In genomic region chr6:86686971-86687370, GRCm38 (mm10) we compare ENCODE assay signal across 29 mouse cellular contexts. TPM values are rescaled to one million over a fixed set of nuclear protein-coding genes. Genes with fewer than 3 reads are reported as not detected.
"Had no signal": no experiment of that assay in that cellular context is flagged by ENCODE, and none has a peak within 500 bp of the region (broad histone marks: within the 10 kb centered on the region; RNA-seq: fewer than 3 reads in every experiment).

No protein-coding gene starts in this region.

- H3K4me2 ChIP-seq: embryonic facial prominence, embryonic 12.5 days; embryonic facial prominence, embryonic 13.5 days; embryonic facial prominence, embryonic 15.5 days; forebrain, embryonic 12.5 days; forebrain, embryonic 13.5 days; forebrain, embryonic 15.5 days had no signal

- H3K9me3 ChIP-seq: embryonic facial prominence, embryonic 10.5 days; embryonic facial prominence, embryonic 12.5 days; embryonic facial prominence, embryonic 13.5 days; embryonic facial prominence, embryonic 15.5 days; forebrain, embryonic 10.5 days; forebrain, embryonic 12.5 days; forebrain, embryonic 13.5 days; forebrain, embryonic 15.5 days had no signal

- H3K9ac ChIP-seq: embryonic facial prominence, embryonic 12.5 days; embryonic facial prominence, embryonic 13.5 days; embryonic facial prominence, embryonic 15.5 days; forebrain, embryonic 12.5 days; forebrain, embryonic 13.5 days; forebrain, embryonic 15.5 days; forebrain, postnatal 0 days had no signal

- DNase-seq: cerebellum, adult 9-11 months; cerebellum, postnatal 10 days; cerebellum, postnatal 14 days; cerebellum, postnatal 25 days; cerebellum, postnatal 36 days; embryo, embryonic 11 days; forebrain, postnatal 0 days; gastrocnemius, adult 2 months; gastrocnemius, postnatal 10 days; gastrocnemius, postnatal 14 days; gastrocnemius, postnatal 25 days; gastrocnemius, postnatal 36 days; heart, adult 11 months; heart, adult 18-20 months; heart, adult 2 months had no signal

- H3K4me3 ChIP-seq: embryonic facial prominence, embryonic 10.5 days; embryonic facial prominence, embryonic 12.5 days; embryonic facial prominence, embryonic 13.5 days; embryonic facial prominence, embryonic 15.5 days; erythroblast, embryonic 14.5 days; forebrain, embryonic 10.5 days; forebrain, embryonic 12.5 days; forebrain, embryonic 13.5 days; forebrain, embryonic 15.5 days; gastrocnemius, adult 2 months; heart, adult 2 months had no signal

- H3K27ac ChIP-seq: embryonic facial prominence, embryonic 10.5 days; embryonic facial prominence, embryonic 12.5 days; embryonic facial prominence, embryonic 13.5 days; embryonic facial prominence, embryonic 15.5 days; forebrain, embryonic 10.5 days; forebrain, embryonic 12.5 days; forebrain, embryonic 13.5 days; forebrain, embryonic 15.5 days; gastrocnemius, adult 2 months; heart, adult 2 months had no signal

- H3K27me3 ChIP-seq: embryonic facial prominence, embryonic 12.5 days; embryonic facial prominence, embryonic 13.5 days; embryonic facial prominence, embryonic 15.5 days; forebrain, embryonic 12.5 days; forebrain, embryonic 13.5 days; forebrain, embryonic 15.5 days had no signal

- ATAC-seq: forebrain, embryonic 13.5 days; forebrain, embryonic 14.5 days; forebrain, embryonic 15.5 days; forebrain, embryonic 16.5 days; forebrain, postnatal 0 days had no signal

RNA-seq across cellular contexts. Expression of gene Asprv1, which starts 59.0 kb away (rescaled TPM):
- total RNA-seq: gastrocnemius, adult 18-20 months; gastrocnemius, adult 2 months; gastrocnemius, adult 8-10 months; gastrocnemius, postnatal 25 days; gastrocnemius, postnatal 36 days; heart, adult 18-20 months; heart, adult 8-10 months had no signal
- polyA plus RNA-seq: erythroblast, embryonic 14.5 days had no signal
